Mouse (Mus musculus) liver, adult 2 months (tissue): ENCODE data around the gene Mbnl1.

Experiments used
- CTCF ChIP-seq: fragments of 200-500 bp; IDR thresholded peaks from 2 replicates; pipeline ENCODE4 v1.5.1; 2011; ENCODE audit warnings: low read depth, low read length, control low read depth
- POLR2A ChIP-seq: fragments of 200-500 bp; IDR thresholded peaks from 2 replicates; pipeline ENCODE4 v1.6.1; 2011; ENCODE audit warnings: low read length, control low read depth; ENCODE audit not compliant: insufficient read depth; ENCODE audit errors: extremely low read depth

- TF ChIP-seq POLR2A (no peak), CTCF (peak; percentile 89)
Observed at GRCm38 (mm10) chr3:60516054-60516674, 43.5 kb downstream of the Mbnl1 start.
